Comparison of ENCODE assay signal across 23 mouse cellular contexts in the genomic region with DNA sequence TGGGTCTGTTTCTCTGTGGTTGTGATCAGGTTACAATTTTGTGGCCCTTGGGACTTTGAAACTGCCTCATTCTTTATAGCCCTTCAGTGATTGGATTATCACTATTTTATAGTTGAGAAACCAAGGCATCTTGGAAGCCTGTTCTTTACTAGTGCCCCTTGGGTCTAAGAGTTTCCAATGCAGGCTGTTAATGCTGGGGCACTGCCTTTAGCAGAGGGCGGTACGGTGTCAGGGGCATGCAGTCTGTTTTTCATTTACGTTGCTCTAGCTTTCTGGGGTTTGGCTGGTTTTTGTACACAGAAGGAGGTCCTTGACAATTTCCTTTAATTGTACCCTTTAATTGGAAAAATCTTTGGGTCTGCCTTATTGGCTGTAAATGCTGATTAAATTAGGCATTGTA. TPM values are rescaled to one million over a fixed set of nuclear protein-coding genes. Genes with fewer than 3 reads are reported as not detected.
"Had no signal": no experiment of that assay in that cellular context is flagged by ENCODE, and none has a peak within 500 bp of the region (broad histone marks: within the 10 kb centered on the region; RNA-seq: fewer than 3 reads in every experiment).

No protein-coding gene starts in this region.

- H3K4me3 ChIP-seq: kidney, embryonic 15.5 days; limb, embryonic 15.5 days; midbrain, embryonic 12.5 days; midbrain, embryonic 15.5 days; neural tube, embryonic 12.5 days; neural tube, embryonic 15.5 days; stomach, embryonic 15.5 days had no signal

- H3K27me3 ChIP-seq: kidney, embryonic 15.5 days; limb, embryonic 15.5 days; midbrain, embryonic 12.5 days; midbrain, embryonic 15.5 days; neural tube, embryonic 12.5 days; neural tube, embryonic 15.5 days; stomach, embryonic 15.5 days had no signal

- H3K9ac ChIP-seq: kidney, embryonic 15.5 days; limb, embryonic 15.5 days; liver, embryonic 14.5 days; liver, postnatal 0 days; lung, embryonic 14.5 days; midbrain, embryonic 12.5 days; midbrain, embryonic 15.5 days; neural tube, embryonic 12.5 days; neural tube, embryonic 15.5 days; stomach, embryonic 15.5 days had no signal

- H3K27ac ChIP-seq: kidney, embryonic 15.5 days; limb, embryonic 15.5 days; liver, embryonic 14.5 days; macrophage; midbrain, embryonic 12.5 days; midbrain, embryonic 15.5 days; neural tube, embryonic 12.5 days; neural tube, embryonic 15.5 days; stomach, embryonic 15.5 days had no signal

- ATAC-seq: liver, postnatal 0 days; lung, postnatal 0 days; midbrain, embryonic 15.5 days had no signal

- H3K4me2 ChIP-seq: kidney, embryonic 15.5 days; limb, embryonic 15.5 days; liver, embryonic 11.5 days; lung, embryonic 14.5 days; midbrain, embryonic 12.5 days; midbrain, embryonic 15.5 days; neural tube, embryonic 12.5 days; neural tube, embryonic 15.5 days; stomach, embryonic 15.5 days had no signal

- H3K9me3 ChIP-seq: kidney, embryonic 15.5 days; limb, embryonic 15.5 days; midbrain, embryonic 12.5 days; midbrain, embryonic 15.5 days; neural tube, embryonic 12.5 days; neural tube, embryonic 15.5 days; stomach, embryonic 15.5 days had no signal

- DNase-seq: kidney, adult 8-10 months; kidney, postnatal 10 days; kidney, postnatal 4 days; layer of hippocampus, adult 9-11 months; liver, postnatal 0 days; lung, embryonic 14.5 days; right cerebral cortex, adult 18-20 months; right cerebral cortex, postnatal 25 days; spleen, adult 18-20 months; thymus, postnatal 25 days had no signal

- H3K4me1 ChIP-seq: kidney, embryonic 15.5 days; limb, embryonic 15.5 days; midbrain, embryonic 12.5 days; midbrain, embryonic 15.5 days; neural tube, embryonic 12.5 days; neural tube, embryonic 15.5 days; stomach, embryonic 15.5 days had no signal

RNA-seq across cellular contexts. Expression of a gene that starts 11.2 kb away (rescaled TPM):
- total RNA-seq: left cerebral cortex, postnatal 25 days; megakaryocyte, adult 5-6 weeks had no signal
- polyA plus RNA-seq: limb, embryonic 15.5 days; liver, embryonic 11.5 days; liver, postnatal 0 days; lung, embryonic 14.5 days; lung, postnatal 0 days; macrophage; midbrain, embryonic 12.5 days; midbrain, embryonic 15.5 days; neural tube, embryonic 12.5 days had no signal

RNA-seq across cellular contexts. Expression of a gene that starts 25.8 kb away (rescaled TPM):
- polyA plus RNA-seq: macrophage had no signal
